Mouse (Mus musculus) embryonic fibroblast, embryonic 13.5 days (primary cell): ENCODE data around the gene Igf2r.

ENCODE experiments used
- CTCF ChIP-seq: IDR thresholded peaks from 2 replicates; pipeline ENCODE4 v1.5.1; 2011; ENCODE audit warnings: mild to moderate bottlenecking, control low read depth, low read length, moderate library complexity, borderline replicate concordance; ENCODE audit not compliant: insufficient read depth
- POLR2A ChIP-seq: IDR thresholded peaks from 2 replicates; pipeline ENCODE4 v1.6.1; 2011; ENCODE audit warnings: low read depth, mild to moderate bottlenecking, control low read depth, low read length, moderate library complexity

DNA sequence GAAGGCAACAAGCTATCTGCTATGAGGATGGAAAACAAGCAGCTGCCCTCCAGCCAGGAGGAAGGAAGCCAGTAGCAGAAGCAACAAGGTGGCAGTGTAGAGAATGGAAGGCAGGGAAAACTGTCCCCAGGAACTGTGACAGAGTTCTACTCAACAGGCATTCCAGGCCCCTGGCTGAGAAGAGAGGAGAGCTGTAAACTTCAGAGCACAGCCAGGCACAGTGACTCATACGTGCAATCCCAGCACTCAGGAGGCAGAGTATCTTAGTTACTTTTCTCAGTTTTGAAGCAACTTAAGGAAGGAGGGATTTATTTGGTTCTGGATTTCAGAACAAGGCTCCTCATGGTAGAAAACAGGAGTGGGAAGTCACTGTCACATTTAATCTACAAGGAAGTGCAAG is 31.5 kb downstream of the Igf2r start:
- no peak for TF ChIP-seq CTCF
- TF ChIP-seq POLR2A, result no peak
